Mouse (Mus musculus) heart, postnatal 0 days (tissue): ENCODE measurements at regions not wholly inside any gene's neighbourhood (a gene's known extent, or its start where the extent isn't known, plus 50 kb on each side); places are given as distances from the start of the nearest gene placed in this dataset.

Source experiments
- CTCF ChIP-seq: IDR thresholded peaks from 2 replicates; pipeline ENCODE4 v1.5.1; 2016; ENCODE audit warnings: antibody characterized with exemption, control low read depth, low read depth
- EP300 ChIP-seq: IDR thresholded peaks from 2 replicates; pipeline ENCODE4 v1.6.1; 2016; ENCODE audit warnings: antibody characterized with exemption, low read depth

GRCm38 (mm10) chr13:18651658-18652057 is 65.4 kb upstream of the Vps41 start:
- TF ChIP-seq EP300, result no peak
- TF ChIP-seq CTCF, result no peak
